Mouse (Mus musculus) forebrain, embryonic 12.5 days (tissue): ENCODE results near the gene Cyb561. TPM values are rescaled to one million over a fixed set of nuclear protein-coding genes. Genes with fewer than 3 reads are reported as not detected.

Source experiments
- ATAC-seq: fragments of 200-750 bp; cut with Nextera tagmentation; 2 replicates; pipeline ENCODE4 v1.8.0; 2017; ENCODE audit warnings: moderate TSS enrichment; ENCODE audit not compliant: low FRiP score
- H3K27ac ChIP-seq: fragments of 300-500 bp; sonication (generic); 2 replicates; pipeline ENCODE4 v1.5.1; 2016; ENCODE audit warnings: mild to moderate bottlenecking
- H3K27me3 ChIP-seq: fragments of 300-500 bp; sonication (generic); 2 replicates; pipeline ENCODE4 v1.6.1; 2016; ENCODE audit warnings: mild to moderate bottlenecking
- H3K36me3 ChIP-seq: fragments of 300-500 bp; sonication (generic); replicated peaks from 2 replicates; pipeline ENCODE4 v1.6.1; 2016; ENCODE audit warnings: mild to moderate bottlenecking
- H3K4me1 ChIP-seq: fragments of 300-500 bp; sonication (generic); 2 replicates; pipeline ENCODE4 v1.6.1; 2016
- H3K4me2 ChIP-seq: fragments of 300-500 bp; sonication (generic); 2 replicates; pipeline ENCODE4 v1.6.1; 2016; ENCODE audit warnings: mild to moderate bottlenecking, moderate library complexity
- H3K4me3 ChIP-seq: fragments of 300-500 bp; sonication (generic); replicated peaks from 2 replicates; pipeline ENCODE4 v1.5.1; 2016; ENCODE audit warnings: mild to moderate bottlenecking
- H3K9ac ChIP-seq: fragments of 300-500 bp; sonication (generic); 2 replicates; pipeline ENCODE4 v1.6.1; 2016; ENCODE audit warnings: mild to moderate bottlenecking
- H3K9me3 ChIP-seq: fragments of 300-500 bp; sonication (generic); 2 replicates; pipeline ENCODE4 v1.6.1; 2016
- WGBS: fragments of 180-500 bp; shearing (Covaris S2); methylation state at CpG from one replicate; pipeline ENCODE4 v1.1.7; 2016; 5-methylcytosine and 5-hydroxymethylcytosine counted together
- polyA plus RNA-seq: library from polyadenylated mRNA; unstranded; fragments of >200 nt; fragmentation: Nextera tagmentation; extraction: Ambion mirVana; gene quantifications from 2 replicates; pipeline ENCODE4 v1.2.1, GENCODE M21; 2016

Gene Cyb561
- polyA plus RNA-seq, result 13.2 and 14.6 TPM in 2 replicates

DNA sequence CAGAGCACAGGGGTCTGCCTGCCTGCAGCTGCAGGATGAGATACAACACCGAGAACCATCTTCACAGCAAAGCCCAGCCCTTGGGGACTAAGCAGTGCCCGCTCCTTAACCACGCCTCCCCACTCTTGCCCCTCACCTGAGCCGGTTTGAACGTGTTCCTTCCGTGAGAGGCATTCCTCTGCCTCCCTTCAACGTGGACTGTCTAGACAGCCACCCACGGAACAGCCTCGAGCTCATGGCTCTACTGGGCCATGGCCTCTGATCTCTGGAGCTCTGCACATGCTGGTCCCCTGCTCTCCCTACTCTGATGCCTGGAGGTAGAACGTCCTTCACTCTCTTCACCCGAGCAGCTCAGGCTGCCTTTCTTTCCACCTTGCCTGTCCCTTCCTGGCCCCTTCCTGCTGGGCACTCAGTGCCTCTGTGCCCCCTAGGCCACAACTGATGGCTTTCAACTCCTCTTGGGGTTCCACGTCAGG is at the start of gene Cyb561:
Cyb561 (minus strand) TSS at position 426 of the 476 bp plus-strand sequence.
- Histone ChIP-seq H3K4me1 (no peaks in the 10 kb centered on the region), H3K9me3 (no peaks in the 10 kb centered on the region), H3K4me3 (no peak within 1 kb of the TSS), H3K27me3 (0 out of 2 replicates have a peak, but pooled peaks cover 4% of the 10 kb centered on the region), H3K27ac (no peak within 1 kb of the TSS), H3K36me3 (no peaks in the 10 kb centered on the region), H3K4me2 (no peak within 1 kb of the TSS), H3K9ac (no peak within 1 kb of the TSS)
- ATAC-seq, result no peak
- 83% methylated on average over 12 of the region's 12 CpGs for whole genome bisulfite sequencing

DNA sequence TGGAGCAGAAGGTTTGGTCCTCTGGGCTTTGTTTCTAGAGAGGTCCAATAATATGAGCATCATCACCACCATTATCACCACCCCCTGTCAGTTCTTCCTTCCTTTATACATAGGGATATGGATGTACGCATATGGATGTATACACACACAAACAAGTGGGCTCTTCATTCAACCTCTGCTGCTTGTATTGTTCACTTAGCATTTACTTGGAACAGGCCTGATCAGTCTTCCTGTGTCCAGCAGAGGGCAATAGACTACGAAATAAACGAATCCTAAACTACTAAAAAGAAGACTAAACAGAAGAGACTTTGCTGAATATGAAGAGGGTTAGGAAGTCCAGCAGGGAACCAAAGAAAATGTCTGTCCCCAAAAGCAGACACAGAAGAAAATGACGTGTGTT is 48.6 kb upstream of the Cyb561 start:
- WGBS, result 44% methylated on average over 4 of the region's 4 CpGs
- H3K27me3 ChIP-seq, result no peaks in the 10 kb centered on the region
- H3K4me2 ChIP-seq, result no peak overlapping the region
- H3K36me3 ChIP-seq, result no peaks in the 10 kb centered on the region
- ATAC-seq, result no peak
- H3K4me1 ChIP-seq, result 0 out of 2 replicates have a peak, but pooled peaks cover 4% of the 10 kb centered on the region
- H3K4me3 ChIP-seq, result no peak overlapping the region
- no peak overlapping the region for H3K27ac ChIP-seq
- no peak overlapping the region for H3K9ac ChIP-seq
- no peaks in the 10 kb centered on the region for H3K9me3 ChIP-seq

- H3K27ac ChIP-seq, result no peak overlapping the region
- H3K9me3 ChIP-seq, result no peaks in the 10 kb centered on the region
- no peak overlapping the region for H3K9ac ChIP-seq
- no peak for ATAC-seq
- H3K4me2 ChIP-seq, result no peak overlapping the region
- no peak overlapping the region for H3K4me3 ChIP-seq
- no peaks in the 10 kb centered on the region for H3K27me3 ChIP-seq
- H3K36me3 ChIP-seq, result no peaks in the 10 kb centered on the region
- no peaks in the 10 kb centered on the region for H3K4me1 ChIP-seq
- WGBS, result 93% methylated on average over 6 of the region's 6 CpGs
Measured at GRCm38 (mm10) chr11:106000062-106000461, 46.9 kb upstream of the Cyb561 start.

DNA sequence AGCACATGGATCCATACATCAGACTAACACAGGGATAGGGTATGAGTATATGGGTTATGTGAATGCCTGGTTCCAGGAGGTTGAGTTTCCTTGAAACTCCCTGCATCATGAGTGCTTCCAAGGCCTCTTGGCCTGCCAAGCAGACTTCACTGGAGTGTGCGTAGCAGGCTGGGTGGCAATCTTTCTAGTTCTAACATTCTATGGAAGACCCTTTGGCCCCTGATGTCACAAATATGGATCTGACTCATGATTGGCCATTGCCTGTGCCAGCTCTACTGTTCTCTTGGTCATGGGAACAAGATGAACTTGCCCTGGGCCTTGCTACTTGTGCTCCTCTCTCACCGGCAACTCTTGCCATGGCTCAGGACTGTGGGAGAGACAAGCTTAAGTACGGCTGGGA is 41.2 kb upstream of the Cyb561 start, which contains the start of gene Ace3:
Ace3 (plus strand) TSS at position 301 of the 400 bp plus-strand sequence.
- Histone ChIP-seq H3K4me1 (no peaks in the 10 kb centered on the region), H3K36me3 (no peaks in the 10 kb centered on the region), H3K9me3 (no peaks in the 10 kb centered on the region), H3K9ac (no peak within 1 kb of the TSS), H3K4me2 (no peak within 1 kb of the TSS), H3K4me3 (no peak within 1 kb of the TSS), H3K27ac (no peak within 1 kb of the TSS), H3K27me3 (no peaks in the 10 kb centered on the region)
- no peak for ATAC-seq
- 96% methylated on average over 3 of the region's 3 CpGs for WGBS

GRCm38 (mm10) chr11:105990231-105990630 is 37.1 kb upstream of the Cyb561 start:
- Histone ChIP-seq H3K4me3 (no peak overlapping the region), H3K9ac (no peak overlapping the region), H3K4me2 (no peak overlapping the region), H3K27me3 (no peaks in the 10 kb centered on the region), H3K27ac (no peak overlapping the region), H3K9me3 (no peaks in the 10 kb centered on the region), H3K4me1 (no peaks in the 10 kb centered on the region), H3K36me3 (no peaks in the 10 kb centered on the region)
- 72% methylated on average over 2 of the region's 2 CpGs for WGBS
- ATAC-seq, result no peak

- Histone ChIP-seq H3K36me3 (no peaks in the 10 kb centered on the region), H3K9ac (no peak overlapping the region), H3K27ac (no peak overlapping the region), H3K4me3 (no peak overlapping the region), H3K27me3 (no peaks in the 10 kb centered on the region), H3K4me1 (no peaks in the 10 kb centered on the region), H3K9me3 (no peaks in the 10 kb centered on the region), H3K4me2 (no peak overlapping the region)
- no peak for ATAC-seq
- 84% methylated on average over 6 of the region's 6 CpGs for WGBS
Measured at GRCm38 (mm10) chr11:105989446-105989845, 36.3 kb upstream of the Cyb561 start.

- Histone ChIP-seq H3K27ac (no peak overlapping the region), H3K4me3 (no peak overlapping the region), H3K36me3 (no peaks in the 10 kb centered on the region), H3K4me1 (no peaks in the 10 kb centered on the region), H3K9ac (no peak overlapping the region), H3K9me3 (no peaks in the 10 kb centered on the region), H3K27me3 (no peaks in the 10 kb centered on the region), H3K4me2 (no peak overlapping the region)
- ATAC-seq, result no peak
- 81% methylated on average over 6 of the region's 6 CpGs for WGBS
Measured at GRCm38 (mm10) chr11:105987446-105987845, 34.3 kb upstream of the Cyb561 start.

- no peak for ATAC-seq
- Histone ChIP-seq H3K27ac (no peak overlapping the region), H3K4me1 (no peaks in the 10 kb centered on the region), H3K4me3 (no peak overlapping the region), H3K27me3 (no peaks in the 10 kb centered on the region), H3K36me3 (no peaks in the 10 kb centered on the region), H3K9me3 (no peaks in the 10 kb centered on the region), H3K4me2 (no peak overlapping the region), H3K9ac (no peak overlapping the region)
- WGBS, result 70% methylated on average over 4 of the region's 4 CpGs
Measured at GRCm38 (mm10) chr11:105984452-105984851, 31.3 kb upstream of the Cyb561 start.

DNA sequence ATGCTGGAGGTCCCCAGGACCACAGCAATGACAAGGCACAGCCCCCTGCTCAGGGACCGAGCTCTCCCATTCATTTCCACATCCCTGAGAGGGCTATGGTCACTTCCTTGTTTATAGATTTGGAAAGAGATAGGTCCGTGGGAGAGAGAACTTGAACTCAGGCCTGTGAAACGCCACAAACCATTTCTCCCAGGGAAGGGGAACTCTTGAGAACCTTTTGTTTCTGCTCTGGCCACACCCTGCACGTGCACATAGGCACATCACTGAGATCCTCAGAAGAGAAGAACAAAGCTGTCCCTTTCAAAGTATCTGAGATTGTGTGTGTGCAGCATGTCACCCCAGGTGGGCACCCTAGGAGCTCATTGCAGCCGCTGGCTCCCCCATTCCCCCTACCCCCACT is 25.5 kb upstream of the Cyb561 start:
- H3K27ac ChIP-seq, result no peak overlapping the region
- H3K36me3 ChIP-seq, result no peaks in the 10 kb centered on the region
- no peak overlapping the region for H3K9ac ChIP-seq
- WGBS, result 74% methylated on average over 5 of the region's 5 CpGs
- H3K27me3 ChIP-seq, result peaks cover 9% of the 10 kb centered on the region; the same call in 1 of the 2 replicates
- no peaks in the 10 kb centered on the region for H3K9me3 ChIP-seq
- no peak overlapping the region for H3K4me3 ChIP-seq
- H3K4me1 ChIP-seq, result no peaks in the 10 kb centered on the region
- no peak for ATAC-seq
- H3K4me2 ChIP-seq, result no peak overlapping the region

DNA sequence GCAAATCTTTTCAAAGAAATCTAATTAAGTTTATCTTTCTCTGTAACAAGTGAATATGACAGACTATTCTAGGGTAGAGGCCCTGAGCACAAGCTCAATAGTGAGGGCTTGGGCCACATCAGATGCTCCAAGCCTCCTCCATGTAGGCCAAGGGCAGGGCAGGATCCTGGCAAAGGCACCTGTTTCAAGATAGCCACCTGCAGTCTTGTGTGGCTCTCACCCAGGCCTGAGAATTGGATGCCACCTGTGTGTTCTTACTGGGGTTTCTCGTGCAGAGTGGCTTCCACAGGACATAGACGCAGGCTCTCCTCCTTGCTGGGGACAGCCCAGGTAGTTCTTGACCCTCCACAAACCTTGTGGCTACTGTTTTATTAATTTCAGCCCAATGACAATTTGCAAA is 25.1 kb upstream of the Cyb561 start:
- Histone ChIP-seq H3K4me3 (no peak overlapping the region), H3K9ac (no peak overlapping the region), H3K36me3 (no peaks in the 10 kb centered on the region), H3K27ac (no peak overlapping the region), H3K9me3 (no peaks in the 10 kb centered on the region), H3K4me2 (no peak overlapping the region), H3K27me3 (peaks cover 11% of the 10 kb centered on the region; the same call in 1 of the 2 replicates), H3K4me1 (no peaks in the 10 kb centered on the region)
- no peak for ATAC-seq
- WGBS, result 72% methylated on average over 2 of the region's 2 CpGs

DNA sequence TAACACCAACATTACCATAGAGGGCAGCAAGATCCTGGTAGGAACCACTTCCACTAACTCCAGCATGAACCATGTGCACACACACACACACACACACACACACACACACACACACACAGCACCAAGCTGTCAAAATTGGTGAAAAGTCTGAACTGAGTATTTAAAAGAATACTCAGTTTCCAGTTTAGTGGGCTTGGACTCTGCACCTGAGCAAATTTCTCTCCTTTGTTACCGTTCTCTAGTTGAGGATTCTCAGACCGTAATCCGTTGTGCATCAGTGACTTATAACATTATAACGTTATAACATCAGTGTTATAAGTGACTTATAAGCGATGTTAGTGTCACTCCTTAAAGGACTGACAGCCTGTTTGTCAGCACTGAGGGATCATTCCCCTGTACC is 22.5 kb upstream of the Cyb561 start:
- H3K36me3 ChIP-seq, result no peaks in the 10 kb centered on the region
- 88% methylated on average over 5 of the region's 5 CpGs for WGBS
- no peak for ATAC-seq

DNA sequence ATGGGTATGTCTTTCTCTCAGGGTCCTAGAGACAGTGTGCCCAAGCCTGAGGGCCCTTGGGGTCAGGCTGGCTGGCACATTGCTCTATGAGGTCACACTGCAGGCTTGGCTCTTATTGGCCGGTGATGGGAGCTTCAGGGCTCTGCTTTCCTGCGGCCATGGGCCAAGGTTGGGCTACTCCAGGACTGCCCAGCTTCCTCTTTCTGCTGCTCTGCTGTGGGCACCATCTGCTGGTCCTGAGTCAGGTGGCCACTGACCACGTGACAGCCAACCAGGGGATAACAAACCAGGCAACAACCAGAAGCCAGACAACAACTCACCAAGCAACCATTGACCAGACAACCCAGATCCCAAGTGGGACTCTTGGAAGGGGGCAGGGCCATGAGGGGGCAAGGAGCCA is 21.9 kb upstream of the Cyb561 start:
- Histone ChIP-seq H3K4me3 (no peak overlapping the region), H3K9ac (no peak overlapping the region), H3K4me1 (no peaks in the 10 kb centered on the region), H3K27ac (no peak overlapping the region), H3K4me2 (no peak overlapping the region), H3K36me3 (no peaks in the 10 kb centered on the region), H3K9me3 (no peaks in the 10 kb centered on the region), H3K27me3 (peaks cover 24% of the 10 kb centered on the region)
- WGBS, result 71% methylated on average over 3 of the region's 3 CpGs
- ATAC-seq, result no peak

More for the DNA sequence above, 22.5 kb upstream of the Cyb561 start:
- Histone ChIP-seq H3K9me3 (no peaks in the 10 kb centered on the region), H3K4me2 (no peak overlapping the region), H3K4me1 (no peaks in the 10 kb centered on the region), H3K4me3 (no peak overlapping the region), H3K27ac (no peak overlapping the region), H3K27me3 (peaks cover 18% of the 10 kb centered on the region; the same call in 1 of the 2 replicates), H3K9ac (no peak overlapping the region)

- WGBS, result 92% methylated on average over 6 of the region's 6 CpGs
- Histone ChIP-seq H3K9ac (no peak overlapping the region), H3K4me2 (no peak overlapping the region), H3K4me3 (no peak overlapping the region), H3K27ac (no peak overlapping the region), H3K9me3 (no peaks in the 10 kb centered on the region), H3K36me3 (no peaks in the 10 kb centered on the region), H3K4me1 (no peaks in the 10 kb centered on the region), H3K27me3 (peaks cover 29% of the 10 kb centered on the region)
- no peak for ATAC-seq
Measured at GRCm38 (mm10) chr11:105974593-105974992, 21.5 kb upstream of the Cyb561 start.
